Mouse (Mus musculus): ENCODE results near the gene Chn2. TPM values are rescaled to one million over a fixed set of nuclear protein-coding genes. Genes with fewer than 3 reads are reported as not detected.

The Chn2 gene
- polyA plus RNA-seq, 1 experiment from 2014 or later: 17.1 TPM

GRCm38 (mm10) chr6:54052666-54053065, 13.3 kb downstream of the Chn2 start:
- Histone ChIP-seq H3K36me3 (ENCODE audit: insufficient read depth, low read length) (no peaks in the 10 kb centered on the region), H3K9me3 (ENCODE audit: low read length) (no peaks in the 10 kb centered on the region), H3K4me2 (replicated peaks; ENCODE audit: low read depth, low read length) (no peak overlapping the region), H3K27ac (ENCODE audit: low read length) (no peak overlapping the region), H3K4me3 (ENCODE audit: low read length) (no peak overlapping the region), H3K9ac (replicated peaks; ENCODE audit: low read length) (no peak overlapping the region), H3K4me1 (ENCODE audit: insufficient read depth, low read length) (peaks cover 12% of the 10 kb centered on the region), H3K27me3 (ENCODE audit: insufficient read depth, low read length) (0 out of 2 replicates have a peak, but pooled peaks cover 2% of the 10 kb centered on the region)
- ATAC-seq (ENCODE audit: low FRiP score, low TSS enrichment): no peak
- 67% methylated on average over 1 of the region's 1 CpGs for WGBS

GRCm38 (mm10) chr6:54053316-54053715, 14.0 kb downstream of the Chn2 start:
- peaks cover 12% of the 10 kb centered on the region for H3K4me1 ChIP-seq (ENCODE audit: insufficient read depth, low read length)
- no peak overlapping the region for H3K27ac ChIP-seq (ENCODE audit: low read length)
- 86% methylated on average over 3 of the region's 3 CpGs for WGBS
- H3K9me3 ChIP-seq (ENCODE audit: low read length): no peaks in the 10 kb centered on the region
- no peak overlapping the region for H3K4me2 ChIP-seq (replicated peaks; ENCODE audit: low read depth, low read length)
- 0 out of 2 replicates have a peak, but pooled peaks cover 2% of the 10 kb centered on the region for H3K27me3 ChIP-seq (ENCODE audit: insufficient read depth, low read length)
- H3K4me3 ChIP-seq (ENCODE audit: low read length): no peak overlapping the region
- H3K36me3 ChIP-seq (ENCODE audit: insufficient read depth, low read length): no peaks in the 10 kb centered on the region
- ATAC-seq (ENCODE audit: low FRiP score, low TSS enrichment): no peak
- no peak overlapping the region for H3K9ac ChIP-seq (replicated peaks; ENCODE audit: low read length)

- Histone ChIP-seq H3K36me3 (ENCODE audit: insufficient read depth, low read length) (no peaks in the 10 kb centered on the region), H3K9ac (replicated peaks; ENCODE audit: low read length) (no peak overlapping the region), H3K4me1 (ENCODE audit: insufficient read depth, low read length) (peaks cover 14% of the 10 kb centered on the region), H3K27ac (ENCODE audit: low read length) (no peak overlapping the region), H3K27me3 (ENCODE audit: insufficient read depth, low read length) (0 out of 2 replicates have a peak, but pooled peaks cover 2% of the 10 kb centered on the region), H3K9me3 (ENCODE audit: low read length) (no peaks in the 10 kb centered on the region), H3K4me2 (replicated peaks; ENCODE audit: low read depth, low read length) (no peak overlapping the region), H3K4me3 (ENCODE audit: low read length) (no peak overlapping the region)
- ATAC-seq (ENCODE audit: low FRiP score, low TSS enrichment): no peak
- WGBS: 62% methylated on average over 5 of the region's 5 CpGs
Measured at GRCm38 (mm10) chr6:54055387-54055786, 16.0 kb downstream of the Chn2 start.

DNA sequence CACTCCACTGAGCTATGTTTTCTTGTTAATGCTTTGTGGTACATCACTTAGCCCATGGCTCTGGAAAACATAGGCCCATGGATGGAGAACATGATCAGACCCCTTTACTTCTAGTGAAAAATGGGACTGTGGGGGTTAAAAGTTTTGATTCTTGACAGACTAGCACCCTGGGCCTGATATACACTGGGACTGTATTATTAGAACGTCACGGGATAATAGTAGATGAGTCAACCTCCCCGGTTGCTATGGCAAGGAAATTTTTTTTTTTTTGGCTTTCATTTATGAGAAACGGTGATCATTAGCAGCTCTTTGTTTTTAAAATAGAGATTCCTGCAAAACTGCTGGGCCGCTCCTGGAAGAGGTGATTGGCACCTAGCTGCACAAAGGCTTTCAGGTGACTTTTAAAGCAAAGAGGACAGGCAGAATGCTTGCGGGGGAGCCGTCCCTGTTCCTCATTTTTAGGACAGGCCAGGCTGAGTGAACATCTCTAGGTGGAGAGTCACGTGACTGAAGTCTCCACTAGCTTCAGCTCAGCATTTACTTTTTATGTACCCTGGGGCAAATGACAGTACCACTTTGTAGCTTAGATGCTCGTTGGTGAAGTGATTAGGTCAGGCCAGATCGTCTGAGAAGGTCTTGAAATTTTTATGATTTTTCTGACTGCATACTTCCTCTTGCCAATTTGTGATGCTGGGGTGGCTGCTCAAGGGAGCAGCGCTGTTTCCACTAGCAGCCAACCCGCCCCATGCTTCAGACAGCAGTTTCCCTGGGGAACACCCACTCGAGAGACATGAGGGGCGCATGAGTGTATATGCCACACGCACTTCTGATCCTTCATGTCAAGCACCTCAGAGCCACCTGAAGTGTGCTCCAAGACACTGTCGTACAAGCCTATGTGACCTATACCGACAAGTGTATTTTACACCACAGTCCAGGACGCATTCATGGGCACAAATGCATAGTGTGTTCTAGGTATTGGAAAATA, 17.5 kb downstream of the Chn2 start:
- peaks cover 14% of the 10 kb centered on the region for H3K4me1 ChIP-seq (ENCODE audit: insufficient read depth, low read length)
- WGBS: 70% methylated on average over 18 of the region's 18 CpGs
- H3K36me3 ChIP-seq (ENCODE audit: insufficient read depth, low read length): no peaks in the 10 kb centered on the region
- H3K9me3 ChIP-seq (ENCODE audit: low read length): no peaks in the 10 kb centered on the region
- H3K27ac ChIP-seq (ENCODE audit: low read length): no peak overlapping the region
- ATAC-seq (ENCODE audit: low FRiP score, low TSS enrichment): no peak
- H3K4me3 ChIP-seq (ENCODE audit: low read length): no peak overlapping the region
- H3K4me2 ChIP-seq (replicated peaks; ENCODE audit: low read depth, low read length): no peak overlapping the region
- no peak overlapping the region for H3K9ac ChIP-seq (replicated peaks; ENCODE audit: low read length)
- 0 out of 2 replicates have a peak, but pooled peaks cover 2% of the 10 kb centered on the region for H3K27me3 ChIP-seq (ENCODE audit: insufficient read depth, low read length)

DNA sequence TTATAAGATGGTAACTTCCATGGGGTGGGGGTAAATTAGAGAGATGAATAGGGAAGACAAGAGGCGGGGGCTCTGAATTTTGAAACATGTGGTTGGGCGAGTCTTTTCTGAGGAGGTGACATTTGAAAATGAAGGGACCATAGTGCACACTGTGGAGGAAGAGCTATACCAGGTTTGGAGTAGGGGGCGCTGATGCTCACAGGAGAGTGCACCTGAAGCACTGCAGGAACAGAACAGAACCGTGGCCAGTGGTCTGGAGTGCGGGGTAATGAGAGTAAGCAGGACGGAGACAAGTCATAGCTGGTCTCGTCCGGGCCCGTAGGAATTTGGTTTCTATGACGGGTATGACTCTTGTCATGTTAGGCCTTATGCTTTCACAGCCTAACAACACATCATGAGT, 18.3 kb downstream of the Chn2 start:
- Histone ChIP-seq H3K4me1 (ENCODE audit: insufficient read depth, low read length) (peaks cover 22% of the 10 kb centered on the region), H3K27me3 (ENCODE audit: insufficient read depth, low read length) (0 out of 2 replicates have a peak, but pooled peaks cover 2% of the 10 kb centered on the region), H3K9me3 (ENCODE audit: low read length) (no peaks in the 10 kb centered on the region), H3K4me2 (replicated peaks; ENCODE audit: low read depth, low read length) (no peak overlapping the region), H3K27ac (ENCODE audit: low read length) (no peak overlapping the region), H3K4me3 (ENCODE audit: low read length) (no peak overlapping the region), H3K9ac (replicated peaks; ENCODE audit: low read length) (no peak overlapping the region), H3K36me3 (ENCODE audit: insufficient read depth, low read length) (no peaks in the 10 kb centered on the region)
- ATAC-seq (ENCODE audit: low FRiP score, low TSS enrichment): no peak; the same call in 1 of the 2 replicates
- 85% methylated on average over 10 of the region's 10 CpGs for WGBS

- Histone ChIP-seq H3K9me3 (ENCODE audit: low read length) (no peaks in the 10 kb centered on the region), H3K27ac (ENCODE audit: low read length) (no peak overlapping the region), H3K9ac (replicated peaks; ENCODE audit: low read length) (no peak overlapping the region), H3K27me3 (ENCODE audit: insufficient read depth, low read length) (0 out of 2 replicates have a peak, but pooled peaks cover 2% of the 10 kb centered on the region), H3K36me3 (ENCODE audit: insufficient read depth, low read length) (no peaks in the 10 kb centered on the region), H3K4me2 (replicated peaks; ENCODE audit: low read depth, low read length) (no peak overlapping the region), H3K4me1 (ENCODE audit: insufficient read depth, low read length) (peaks cover 28% of the 10 kb centered on the region), H3K4me3 (ENCODE audit: low read length) (no peak overlapping the region)
- 49% methylated on average over 8 of the region's 8 CpGs for WGBS
- ATAC-seq (ENCODE audit: low FRiP score, low TSS enrichment): no peak
Measured at GRCm38 (mm10) chr6:54058837-54059236, 19.5 kb downstream of the Chn2 start.

DNA sequence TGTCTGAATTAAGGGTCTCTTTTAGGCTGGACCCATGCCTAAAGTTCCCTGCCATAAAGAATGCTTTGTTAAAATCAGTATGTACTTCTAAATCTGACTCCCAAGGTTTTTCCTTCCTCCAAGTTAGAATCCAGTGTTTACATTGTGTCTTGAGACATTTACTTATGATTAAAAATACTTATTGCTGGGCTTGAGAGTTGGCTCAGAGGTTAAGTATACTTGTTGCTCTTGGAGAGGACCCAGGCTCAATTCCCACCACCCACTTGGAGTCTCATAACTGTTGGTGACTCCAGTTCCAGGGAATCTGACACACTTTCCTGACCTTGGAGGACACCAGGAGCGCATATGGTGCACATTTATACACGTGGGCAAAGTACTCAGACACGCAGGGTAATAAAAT, 20.9 kb downstream of the Chn2 start:
- 0 out of 2 replicates have a peak, but pooled peaks have one; percentile 42 for ATAC-seq (ENCODE audit: low FRiP score, low TSS enrichment)
- Histone ChIP-seq H3K27me3 (ENCODE audit: insufficient read depth, low read length) (0 out of 2 replicates have a peak, but pooled peaks cover 2% of the 10 kb centered on the region), H3K4me2 (replicated peaks; ENCODE audit: low read depth, low read length) (no peak overlapping the region), H3K9ac (replicated peaks; ENCODE audit: low read length) (no peak overlapping the region), H3K27ac (ENCODE audit: low read length) (0 out of 2 replicates have a peak overlapping the region, but pooled peaks have one; percentile 20), H3K36me3 (ENCODE audit: insufficient read depth, low read length) (no peaks in the 10 kb centered on the region), H3K4me3 (ENCODE audit: low read length) (no peak overlapping the region), H3K9me3 (ENCODE audit: low read length) (no peaks in the 10 kb centered on the region), H3K4me1 (ENCODE audit: insufficient read depth, low read length) (peaks cover 28% of the 10 kb centered on the region)
- WGBS: 63% methylated on average over 3 of the region's 3 CpGs

DNA sequence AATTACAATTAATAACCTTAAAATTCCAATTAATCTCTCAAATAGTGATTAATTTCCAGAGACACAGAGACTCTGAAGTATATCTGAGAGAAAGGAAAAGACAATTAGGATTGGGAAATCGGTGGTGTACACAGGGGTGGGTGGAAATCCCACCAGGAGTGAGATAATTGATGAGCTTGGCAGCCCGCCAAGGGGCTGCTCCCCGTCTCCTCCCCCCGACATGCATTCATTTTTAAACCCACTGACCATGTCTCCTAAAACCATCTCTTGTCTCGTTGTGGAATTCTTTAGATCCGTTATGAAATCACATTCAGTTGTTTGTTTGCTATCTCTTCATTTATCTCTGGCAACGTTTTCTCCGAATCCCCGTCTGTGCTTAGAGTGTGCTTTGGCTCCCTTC, 22.0 kb downstream of the Chn2 start:
- Histone ChIP-seq H3K4me3 (ENCODE audit: low read length) (no peak overlapping the region), H3K4me1 (ENCODE audit: insufficient read depth, low read length) (peaks cover 28% of the 10 kb centered on the region), H3K4me2 (replicated peaks; ENCODE audit: low read depth, low read length) (peak overlapping the region; percentile 7; the same call in 1 of the 2 replicates), H3K27ac (ENCODE audit: low read length) (no peak overlapping the region), H3K9me3 (ENCODE audit: low read length) (no peaks in the 10 kb centered on the region), H3K36me3 (ENCODE audit: insufficient read depth, low read length) (no peaks in the 10 kb centered on the region), H3K27me3 (ENCODE audit: insufficient read depth, low read length) (no peaks in the 10 kb centered on the region), H3K9ac (replicated peaks; ENCODE audit: low read length) (no peak overlapping the region)
- WGBS: 28% methylated on average over 9 of the region's 9 CpGs
- no peak for ATAC-seq (ENCODE audit: low FRiP score, low TSS enrichment)

GRCm38 (mm10) chr6:54063878-54064277, 24.5 kb downstream of the Chn2 start:
- Histone ChIP-seq H3K36me3 (ENCODE audit: insufficient read depth, low read length) (no peaks in the 10 kb centered on the region), H3K4me3 (ENCODE audit: low read length) (no peak overlapping the region), H3K9ac (replicated peaks; ENCODE audit: low read length) (no peak overlapping the region), H3K27ac (ENCODE audit: low read length) (no peak overlapping the region), H3K4me1 (ENCODE audit: insufficient read depth, low read length) (peaks cover 34% of the 10 kb centered on the region), H3K9me3 (ENCODE audit: low read length) (no peaks in the 10 kb centered on the region), H3K27me3 (ENCODE audit: insufficient read depth, low read length) (no peaks in the 10 kb centered on the region), H3K4me2 (replicated peaks; ENCODE audit: low read depth, low read length) (no peak overlapping the region)
- no peak for ATAC-seq (ENCODE audit: low FRiP score, low TSS enrichment)
- 55% methylated on average over 6 of the region's 6 CpGs for WGBS

DNA sequence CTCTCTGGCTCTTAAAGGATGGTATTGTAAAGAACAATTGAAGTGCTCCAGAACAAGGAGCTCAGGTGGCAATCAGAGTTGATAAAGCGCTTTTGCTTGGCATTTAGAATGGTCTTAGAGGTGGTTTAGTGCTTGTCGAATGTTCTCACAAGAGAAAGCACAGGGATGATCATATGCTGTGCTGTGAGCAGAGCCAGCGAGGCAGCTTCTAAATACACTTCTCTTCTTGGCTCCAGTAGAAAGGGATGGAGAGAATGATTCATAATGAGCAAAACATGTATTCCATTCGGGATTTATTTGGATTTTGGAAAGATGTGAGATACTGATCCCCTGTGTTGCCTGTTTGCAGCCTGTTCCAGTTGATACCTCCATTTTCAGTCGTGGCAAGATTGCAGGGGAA, 28.0 kb downstream of the Chn2 start:
- no peaks in the 10 kb centered on the region for H3K9me3 ChIP-seq (ENCODE audit: low read length)
- no peak overlapping the region for H3K9ac ChIP-seq (replicated peaks; ENCODE audit: low read length)
- H3K27me3 ChIP-seq (ENCODE audit: insufficient read depth, low read length): no peaks in the 10 kb centered on the region
- H3K4me3 ChIP-seq (ENCODE audit: low read length): no peak overlapping the region
- H3K4me1 ChIP-seq (ENCODE audit: insufficient read depth, low read length): peaks cover 27% of the 10 kb centered on the region
- no peak overlapping the region for H3K4me2 ChIP-seq (replicated peaks; ENCODE audit: low read depth, low read length)
- no peaks in the 10 kb centered on the region for H3K36me3 ChIP-seq (ENCODE audit: insufficient read depth, low read length)
- 82% methylated on average over 5 of the region's 5 CpGs for WGBS
- H3K27ac ChIP-seq (ENCODE audit: low read length): no peak overlapping the region
- ATAC-seq (ENCODE audit: low FRiP score, low TSS enrichment): no peak

Data from kidney, embryonic 16.5 days (tissue).